Mouse (Mus musculus) forebrain, embryonic 12.5 days (tissue): Measurements from ENCODE around the gene Spsb3. TPM values are rescaled to one million over a fixed set of nuclear protein-coding genes. Genes with fewer than 3 reads are reported as not detected.

Experiments
- ATAC-seq: fragments of 200-750 bp; cut with Nextera tagmentation; 2 replicates; pipeline ENCODE4 v1.8.0; 2017; ENCODE audit warnings: moderate TSS enrichment; ENCODE audit not compliant: low FRiP score
- H3K27ac ChIP-seq: fragments of 300-500 bp; sonication (generic); 2 replicates; pipeline ENCODE4 v1.5.1; 2016; ENCODE audit warnings: mild to moderate bottlenecking
- H3K27me3 ChIP-seq: fragments of 300-500 bp; sonication (generic); 2 replicates; pipeline ENCODE4 v1.6.1; 2016; ENCODE audit warnings: mild to moderate bottlenecking
- H3K36me3 ChIP-seq: fragments of 300-500 bp; sonication (generic); replicated peaks from 2 replicates; pipeline ENCODE4 v1.6.1; 2016; ENCODE audit warnings: mild to moderate bottlenecking
- H3K4me1 ChIP-seq: fragments of 300-500 bp; sonication (generic); 2 replicates; pipeline ENCODE4 v1.6.1; 2016
- H3K4me2 ChIP-seq: fragments of 300-500 bp; sonication (generic); 2 replicates; pipeline ENCODE4 v1.6.1; 2016; ENCODE audit warnings: mild to moderate bottlenecking, moderate library complexity
- H3K4me3 ChIP-seq: fragments of 300-500 bp; sonication (generic); replicated peaks from 2 replicates; pipeline ENCODE4 v1.5.1; 2016; ENCODE audit warnings: mild to moderate bottlenecking
- H3K9ac ChIP-seq: fragments of 300-500 bp; sonication (generic); 2 replicates; pipeline ENCODE4 v1.6.1; 2016; ENCODE audit warnings: mild to moderate bottlenecking
- H3K9me3 ChIP-seq: fragments of 300-500 bp; sonication (generic); 2 replicates; pipeline ENCODE4 v1.6.1; 2016
- WGBS: fragments of 180-500 bp; shearing (Covaris S2); methylation state at CpG from one replicate; pipeline ENCODE4 v1.1.7; 2016; 5-methylcytosine and 5-hydroxymethylcytosine counted together
- polyA plus RNA-seq: library from polyadenylated mRNA; unstranded; fragments of >200 nt; fragmentation: Nextera tagmentation; extraction: Ambion mirVana; gene quantifications from 2 replicates; pipeline ENCODE4 v1.2.1, GENCODE M21; 2016

Spsb3 gene
- polyA plus RNA-seq, 1 experiment from 2014 or later = 50.7 TPM

- ATAC-seq = no peak
- Histone ChIP-seq H3K4me3 (no peak overlapping the region), H3K36me3 (peaks cover 29% of the 10 kb centered on the region), H3K9me3 (no peaks in the 10 kb centered on the region), H3K4me1 (peaks cover 9% of the 10 kb centered on the region), H3K27me3 (peaks cover 9% of the 10 kb centered on the region), H3K27ac (no peak overlapping the region), H3K4me2 (no peak overlapping the region), H3K9ac (no peak overlapping the region)
- WGBS = 75% methylated on average over 3 of the region's 3 CpGs
Measured at GRCm38 (mm10) chr17:24855838-24856464, 30.5 kb upstream of the Spsb3 start.

GRCm38 (mm10) chr17:24856589-24856988 is 29.9 kb upstream of the Spsb3 start:
- Histone ChIP-seq H3K4me2 (no peak overlapping the region), H3K4me1 (peaks cover 3% of the 10 kb centered on the region), H3K4me3 (no peak overlapping the region), H3K9me3 (no peaks in the 10 kb centered on the region), H3K27ac (no peak overlapping the region), H3K27me3 (peaks cover 2% of the 10 kb centered on the region), H3K9ac (no peak overlapping the region), H3K36me3 (peaks cover 35% of the 10 kb centered on the region)
- no peak for ATAC-seq
- WGBS = 92% methylated on average over 13 of the region's 13 CpGs

DNA sequence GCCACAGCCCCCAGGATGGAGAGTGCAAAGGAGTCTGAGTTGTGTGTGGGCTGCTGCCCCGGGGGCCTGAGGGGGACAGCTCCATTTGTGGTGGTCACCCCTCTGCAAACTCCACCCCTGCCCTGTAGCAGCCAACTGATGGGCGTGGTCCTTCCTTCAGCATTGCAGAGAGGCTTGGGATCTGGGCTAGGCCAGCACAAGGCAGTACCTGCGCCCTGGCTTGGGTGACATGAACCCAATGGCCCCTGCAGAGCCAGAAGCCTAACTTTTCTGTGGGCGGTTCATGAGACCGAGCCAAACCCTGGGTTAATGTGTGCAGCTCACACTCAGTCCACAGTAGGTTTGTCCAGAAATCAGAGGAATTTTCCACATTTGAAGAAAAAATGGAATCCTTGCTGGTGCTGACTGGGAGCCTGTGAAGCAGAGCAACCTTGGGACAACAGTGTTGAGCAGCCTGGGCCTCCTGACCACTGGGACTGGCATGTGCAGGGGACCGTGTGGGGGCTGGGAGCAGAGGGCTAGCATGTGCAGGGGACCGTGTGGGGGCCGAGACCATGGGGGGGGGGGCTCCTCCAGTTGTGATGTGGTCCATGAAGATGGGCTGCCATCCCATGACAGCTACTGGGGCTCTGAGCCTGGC is 28.5 kb upstream of the Spsb3 start:
- Histone ChIP-seq H3K9me3 (no peaks in the 10 kb centered on the region), H3K9ac (no peak overlapping the region), H3K27me3 (no peaks in the 10 kb centered on the region), H3K4me3 (no peak overlapping the region), H3K27ac (no peak overlapping the region), H3K36me3 (peaks cover 45% of the 10 kb centered on the region), H3K4me2 (no peak overlapping the region), H3K4me1 (no peaks in the 10 kb centered on the region)
- 85% methylated on average over 8 of the region's 8 CpGs for WGBS
- no peak for ATAC-seq

DNA sequence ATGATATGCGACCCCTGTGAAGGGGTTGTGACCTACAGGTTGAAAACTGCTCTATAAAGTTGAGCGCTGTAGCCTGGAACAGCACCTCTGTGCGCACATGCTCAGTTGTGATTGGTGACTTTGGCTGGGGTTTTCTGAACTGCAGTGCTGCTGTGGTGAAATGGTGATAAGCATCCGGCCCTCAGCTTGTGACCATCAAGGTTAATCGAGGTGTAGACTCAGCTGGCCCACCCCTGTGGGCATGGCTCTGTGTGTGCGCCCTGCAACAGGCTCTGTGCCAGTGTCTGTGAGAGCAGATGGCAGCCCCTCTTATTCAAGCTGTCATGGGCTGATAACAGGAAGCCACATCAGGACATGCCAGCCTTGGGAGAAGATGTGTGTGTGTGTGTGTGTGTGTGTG is 27.5 kb upstream of the Spsb3 start:
- Histone ChIP-seq H3K4me1 (no peaks in the 10 kb centered on the region), H3K4me2 (no peak overlapping the region), H3K4me3 (no peak overlapping the region), H3K9me3 (no peaks in the 10 kb centered on the region), H3K27me3 (no peaks in the 10 kb centered on the region), H3K36me3 (peaks cover 38% of the 10 kb centered on the region), H3K9ac (no peak overlapping the region), H3K27ac (no peak overlapping the region)
- WGBS = 90% methylated on average over 6 of the region's 6 CpGs
- ATAC-seq = no peak

DNA sequence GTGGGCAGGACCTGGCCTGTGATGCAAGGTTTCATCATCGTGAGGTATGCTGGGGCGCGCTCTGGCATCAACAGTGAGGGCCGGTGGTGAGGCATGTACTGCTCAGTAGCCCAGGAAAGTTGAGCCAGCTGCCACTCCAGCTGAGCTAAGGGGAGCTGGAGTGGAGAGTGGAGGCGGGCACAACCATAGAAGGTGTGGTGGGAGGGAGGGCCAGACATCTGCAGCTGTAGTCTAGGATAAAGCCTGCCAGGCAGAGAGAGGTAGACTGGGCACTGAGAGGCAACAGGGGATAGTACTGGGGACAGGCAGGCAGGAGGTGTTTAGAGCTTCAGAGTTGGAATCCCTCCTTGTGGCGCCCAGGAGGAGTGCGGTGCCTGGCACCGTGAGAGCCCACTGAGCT is 26.4 kb upstream of the Spsb3 start:
- no peak overlapping the region for H3K4me3 ChIP-seq
- 90% methylated on average over 8 of the region's 8 CpGs for WGBS
- H3K4me2 ChIP-seq = no peak overlapping the region
- H3K9ac ChIP-seq = no peak overlapping the region
- no peak for ATAC-seq
- H3K27ac ChIP-seq = no peak overlapping the region
- H3K27me3 ChIP-seq = no peaks in the 10 kb centered on the region
- H3K4me1 ChIP-seq = no peaks in the 10 kb centered on the region
- H3K36me3 ChIP-seq = peaks cover 36% of the 10 kb centered on the region
- H3K9me3 ChIP-seq = no peaks in the 10 kb centered on the region

- ATAC-seq = no peak
- H3K4me1 ChIP-seq = no peaks in the 10 kb centered on the region
- WGBS = 96% methylated on average over 3 of the region's 3 CpGs
- peaks cover 30% of the 10 kb centered on the region for H3K36me3 ChIP-seq
- no peak overlapping the region for H3K9ac ChIP-seq
- H3K27me3 ChIP-seq = no peaks in the 10 kb centered on the region
- no peak overlapping the region for H3K4me3 ChIP-seq
- H3K27ac ChIP-seq = no peak overlapping the region
- no peak overlapping the region for H3K4me2 ChIP-seq
- H3K9me3 ChIP-seq = no peaks in the 10 kb centered on the region
Measured at GRCm38 (mm10) chr17:24861785-24862184, 24.7 kb upstream of the Spsb3 start.

DNA sequence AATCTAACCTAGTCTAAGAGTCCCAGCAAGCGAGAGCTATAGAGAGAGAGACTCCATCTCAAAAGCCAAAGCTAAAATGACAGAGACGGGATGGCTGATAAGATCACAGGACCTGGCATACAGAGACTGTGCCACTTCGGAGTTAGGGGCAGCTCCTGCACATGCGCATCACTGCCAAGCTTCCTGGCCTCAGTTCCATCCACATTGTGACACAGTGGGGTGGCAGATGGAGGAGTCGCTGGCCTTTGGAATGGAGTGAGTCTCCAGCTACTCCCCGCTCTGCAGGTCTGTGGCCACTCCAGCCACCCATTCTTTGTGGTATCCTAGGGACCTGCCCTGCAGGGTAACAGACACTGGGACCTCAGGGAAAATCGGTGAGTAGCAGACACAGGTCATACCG is 20.7 kb upstream of the Spsb3 start, which contains the start of gene Igfals:
Gene Igfals (plus strand): TSS at position 222 of the 400 bp plus-strand sequence.
- no peak within 1 kb of the TSS for H3K4me3 ChIP-seq
- no peaks in the 10 kb centered on the region for H3K9me3 ChIP-seq
- peaks cover 18% of the 10 kb centered on the region for H3K36me3 ChIP-seq
- no peak within 1 kb of the TSS for H3K27ac ChIP-seq
- no peak within 1 kb of the TSS for H3K4me2 ChIP-seq
- no peaks in the 10 kb centered on the region for H3K4me1 ChIP-seq
- no peak within 1 kb of the TSS for H3K9ac ChIP-seq
- no peaks in the 10 kb centered on the region for H3K27me3 ChIP-seq
- ATAC-seq = no peak
- 89% methylated on average over 8 of the region's 8 CpGs for WGBS

DNA sequence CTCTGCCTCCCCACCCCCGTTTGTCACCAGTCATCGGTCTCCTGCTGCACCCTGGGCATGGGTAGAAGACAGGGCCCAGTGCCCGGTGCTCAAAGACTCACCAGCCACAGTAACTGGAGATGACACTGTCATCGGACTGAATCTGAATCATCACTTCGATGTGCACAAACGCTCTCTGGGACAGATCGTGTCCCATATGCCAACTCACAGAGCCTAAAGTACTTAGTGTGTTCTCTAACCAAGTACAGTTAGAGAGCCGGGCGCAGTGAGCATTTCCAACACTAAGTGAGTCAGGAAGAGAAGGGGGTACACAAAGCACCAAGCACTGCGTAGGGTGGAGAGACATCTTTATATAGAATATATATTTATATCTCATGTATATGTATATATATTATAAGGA is 18.5 kb upstream of the Spsb3 start:
- Histone ChIP-seq H3K9ac (no peak overlapping the region), H3K4me3 (no peak overlapping the region), H3K4me2 (no peak overlapping the region), H3K36me3 (peaks cover under 1% of the 10 kb centered on the region; the same call in 1 of the 2 replicates), H3K27ac (no peak overlapping the region), H3K4me1 (no peaks in the 10 kb centered on the region), H3K9me3 (no peaks in the 10 kb centered on the region), H3K27me3 (no peaks in the 10 kb centered on the region)
- WGBS = 93% methylated on average over 10 of the region's 10 CpGs
- ATAC-seq = no peak

GRCm38 (mm10) chr17:24873695-24874404 is 12.6 kb upstream of the Spsb3 start:
- no peak overlapping the region for H3K4me2 ChIP-seq
- WGBS = 48% methylated on average over 4 of the region's 4 CpGs
- no peak overlapping the region for H3K9ac ChIP-seq
- H3K27ac ChIP-seq = no peak overlapping the region
- no peaks in the 10 kb centered on the region for H3K36me3 ChIP-seq
- no peaks in the 10 kb centered on the region; the same call in 1 of the 2 replicates for H3K27me3 ChIP-seq
- H3K9me3 ChIP-seq = no peaks in the 10 kb centered on the region
- no peaks in the 10 kb centered on the region for H3K4me1 ChIP-seq
- H3K4me3 ChIP-seq = no peak overlapping the region
- ATAC-seq = no peak

DNA sequence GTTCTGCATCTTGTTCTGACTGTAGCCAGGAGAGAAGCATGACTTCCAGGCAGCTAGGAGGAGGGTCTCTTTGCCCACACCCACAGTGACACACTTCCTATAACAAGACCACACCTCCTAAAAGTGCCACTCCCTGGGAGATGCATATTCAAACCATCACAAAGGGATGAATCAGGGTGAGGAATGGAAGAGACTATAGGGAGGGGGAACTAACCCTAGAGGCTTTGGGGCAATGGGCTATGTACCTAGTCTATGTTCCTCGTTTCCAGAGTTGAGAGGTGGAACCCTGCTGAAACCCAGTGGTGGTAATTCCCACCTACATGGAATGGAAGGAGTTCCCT is 12.1 kb upstream of the Spsb3 start:
- no peak overlapping the region for H3K27ac ChIP-seq
- no peak overlapping the region for H3K9ac ChIP-seq
- no peaks in the 10 kb centered on the region for H3K4me1 ChIP-seq
- no peaks in the 10 kb centered on the region for H3K36me3 ChIP-seq
- H3K9me3 ChIP-seq = no peaks in the 10 kb centered on the region
- ATAC-seq = no peak
- no peak overlapping the region for H3K4me3 ChIP-seq
- H3K4me2 ChIP-seq = no peak overlapping the region
- WGBS = 56% methylated on average over 1 of the region's 1 CpGs
- no peaks in the 10 kb centered on the region; the same call in 1 of the 2 replicates for H3K27me3 ChIP-seq

DNA sequence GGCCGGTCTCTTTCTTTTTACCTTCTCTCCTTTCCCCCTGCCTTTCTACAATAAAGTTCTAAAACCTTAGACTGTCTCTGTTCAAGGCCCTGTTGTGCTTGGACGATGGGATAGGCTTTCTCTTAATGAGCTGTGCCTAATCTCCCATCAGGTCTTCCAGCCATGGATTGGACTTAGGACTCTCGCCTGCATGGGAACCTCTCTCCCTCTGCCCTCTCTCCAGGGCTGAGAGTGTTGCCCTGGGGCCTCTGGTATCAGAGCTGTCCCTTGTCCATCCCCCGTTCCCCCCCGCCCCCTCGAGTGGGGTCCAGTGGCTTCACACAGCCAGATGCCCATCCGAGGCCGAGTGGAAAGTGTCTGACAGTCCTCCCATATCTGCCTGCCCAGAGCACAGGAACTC is 11.5 kb upstream of the Spsb3 start:
- H3K27ac ChIP-seq = no peak overlapping the region
- WGBS = 84% methylated on average over 8 of the region's 8 CpGs
- no peaks in the 10 kb centered on the region for H3K36me3 ChIP-seq

GRCm38 (mm10) chr17:24877336-24878116 is 8.9 kb upstream of the Spsb3 start:
- 63% methylated on average over 10 of the region's 10 CpGs for WGBS
- no peak for ATAC-seq
- Histone ChIP-seq H3K9me3 (no peaks in the 10 kb centered on the region), H3K27me3 (no peaks in the 10 kb centered on the region; the same call in 1 of the 2 replicates), H3K9ac (no peak overlapping the region), H3K4me1 (no peaks in the 10 kb centered on the region), H3K4me2 (no peak overlapping the region), H3K27ac (no peak overlapping the region), H3K4me3 (no peak overlapping the region), H3K36me3 (peaks cover 2% of the 10 kb centered on the region)

More for the DNA sequence above, 11.5 kb upstream of the Spsb3 start:
- Histone ChIP-seq H3K4me3 (no peak overlapping the region), H3K4me1 (no peaks in the 10 kb centered on the region), H3K27me3 (no peaks in the 10 kb centered on the region; the same call in 1 of the 2 replicates), H3K9me3 (no peaks in the 10 kb centered on the region), H3K4me2 (no peak overlapping the region), H3K9ac (no peak overlapping the region)
- no peak for ATAC-seq
